Mouse (Mus musculus): ENCODE data around the gene Cnnm1.

DNA sequence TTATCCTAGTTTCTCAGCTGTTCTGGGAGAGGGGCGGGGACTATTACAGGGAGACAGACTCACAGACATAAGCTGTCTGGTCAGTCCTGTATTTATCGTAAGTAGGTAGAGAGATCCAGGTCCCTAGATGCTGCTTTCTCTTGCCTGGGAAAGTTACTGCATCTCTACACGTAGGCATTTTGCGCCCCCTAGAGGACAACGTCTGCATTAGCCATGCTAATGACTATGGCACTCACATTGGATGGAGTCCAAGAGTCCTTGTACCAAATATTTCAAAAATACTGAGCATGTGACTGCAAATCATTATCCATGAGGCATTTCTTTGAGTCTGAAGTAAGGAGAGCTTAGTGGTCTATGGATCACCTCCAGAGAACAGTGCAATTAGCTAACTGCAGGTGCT is 38.7 kb downstream of the Cnnm1 start:
- no peak for TF ChIP-seq POLR2A (IDR thresholded peaks at IDR 0.05; ENCODE audit: low read depth, low read length)
- TF ChIP-seq CTCF (conservative IDR thresholded peaks at IDR 0.05; ENCODE audit: insufficient read depth, insufficient read length, low read depth, low read length) = peak; percentile 97

Measured in kidney, adult 2 months (tissue).